Mouse (Mus musculus) olfactory bulb, adult 2 months (tissue): ENCODE results near the gene Rabgap1l. TPM values are rescaled to one million over a fixed set of nuclear protein-coding genes. Genes with fewer than 3 reads are reported as not detected.

Experiments
- H3K27ac ChIP-seq: fragments of 200-500 bp; 2 replicates; pipeline ENCODE4 v1.5.1; 2012; ENCODE audit warnings: low read depth, low read length; ENCODE audit not compliant: insufficient read depth
- H3K4me1 ChIP-seq: fragments of 200-500 bp; 2 replicates; pipeline ENCODE4 v1.6.1; 2012; ENCODE audit warnings: low read length; ENCODE audit not compliant: control insufficient read depth, insufficient read depth
- H3K4me3 ChIP-seq: fragments of 200-500 bp; 2 replicates; pipeline ENCODE4 v1.5.1; 2012; ENCODE audit warnings: mild to moderate bottlenecking, low read depth, low read length, moderate library complexity; ENCODE audit not compliant: insufficient read depth
- CTCF ChIP-seq: fragments of 200-500 bp; IDR thresholded peaks from 2 replicates; pipeline ENCODE4 v1.5.1; 2012; ENCODE audit warnings: low read depth, mild to moderate bottlenecking, low read length, moderate library complexity; ENCODE audit not compliant: insufficient read depth
- POLR2A ChIP-seq: fragments of 200-500 bp; IDR thresholded peaks from 2 replicates; pipeline ENCODE4 v1.6.1; 2012; ENCODE audit warnings: mild to moderate bottlenecking, low read depth, low read length, moderate library complexity; ENCODE audit not compliant: insufficient read depth
- WGBS: fragments of 180-500 bp; shearing (Covaris S2); methylation state at CpG from one replicate; pipeline ENCODE4 v1.1.7; 2018; 5-methylcytosine and 5-hydroxymethylcytosine counted together
- polyA plus RNA-seq: library from polyadenylated mRNA; stranded (reverse); fragments of >200 nt; gene quantifications from 2 replicates; pipeline ENCODE4 v1.2.4, GENCODE M21; 2012; ENCODE audit warnings: low replicate concordance; ENCODE audit not compliant: missing spikeins, insufficient read depth, insufficient read length

Rabgap1l gene
- polyA plus RNA-seq, result 89.2 and 130 TPM in 2 replicates

- under 1% methylated on average over 63 of the region's 67 CpGs for WGBS
- H3K4me1 ChIP-seq, result peaks cover 2% of the 10 kb centered on the region; the same call in 1 of the 2 replicates
- TF ChIP-seq CTCF, result no peak
- TF ChIP-seq POLR2A, result peak; percentile 61; the same call in 1 of the 2 replicates
- H3K4me3 ChIP-seq, result peak within 1 kb of the TSS; percentile 95
- peak within 1 kb of the TSS; percentile 21; the same call in 1 of the 2 replicates for H3K27ac ChIP-seq
Measured at GRCm38 (mm10) chr1:160792686-160793355, at the start of gene Rabgap1l. Gene Rabgap1l (minus strand): TSS chr1:160793211.

GRCm38 (mm10) chr1:160842567-160842966, 49.6 kb upstream of the Rabgap1l start:
- H3K27ac ChIP-seq, result no peak overlapping the region
- no peaks in the 10 kb centered on the region for H3K4me1 ChIP-seq
- 69% methylated on average over 10 of the region's 10 CpGs for WGBS
- H3K4me3 ChIP-seq, result no peak overlapping the region
- TF ChIP-seq CTCF, result no peak
- no peak for TF ChIP-seq POLR2A

- H3K4me1 ChIP-seq, result no peaks in the 10 kb centered on the region
- whole genome bisulfite sequencing, result 79% methylated on average over 5 of the region's 5 CpGs
- TF ChIP-seq CTCF, result no peak
- no peak for TF ChIP-seq POLR2A
- H3K4me3 ChIP-seq, result no peak overlapping the region
- H3K27ac ChIP-seq, result no peak overlapping the region
Measured at GRCm38 (mm10) chr1:160840618-160841017, 47.6 kb upstream of the Rabgap1l start.

GRCm38 (mm10) chr1:160839095-160839494, 46.1 kb upstream of the Rabgap1l start:
- TF ChIP-seq CTCF, result no peak
- TF ChIP-seq POLR2A, result no peak
- WGBS, result 95% methylated on average over 4 of the region's 4 CpGs
- no peak overlapping the region for H3K27ac ChIP-seq
- no peaks in the 10 kb centered on the region for H3K4me1 ChIP-seq
- no peak overlapping the region for H3K4me3 ChIP-seq

GRCm38 (mm10) chr1:160834446-160834845, 41.4 kb upstream of the Rabgap1l start:
- no peaks in the 10 kb centered on the region for H3K4me1 ChIP-seq
- 93% methylated on average over 1 of the region's 1 CpGs for WGBS
- TF ChIP-seq POLR2A, result no peak
- no peak for TF ChIP-seq CTCF
- H3K27ac ChIP-seq, result no peak overlapping the region
- H3K4me3 ChIP-seq, result no peak overlapping the region

- 89% methylated on average over 9 of the region's 9 CpGs for WGBS
- TF ChIP-seq CTCF (no peak), POLR2A (no peak)
- no peak overlapping the region for H3K27ac ChIP-seq
- no peak overlapping the region for H3K4me3 ChIP-seq
- no peaks in the 10 kb centered on the region for H3K4me1 ChIP-seq
Measured at GRCm38 (mm10) chr1:160832267-160833021, 39.4 kb upstream of the Rabgap1l start.

GRCm38 (mm10) chr1:160830608-160831498, 37.8 kb upstream of the Rabgap1l start:
- 94% methylated on average over 8 of the region's 8 CpGs for WGBS
- Histone ChIP-seq H3K4me1 (no peaks in the 10 kb centered on the region), H3K27ac (no peak overlapping the region), H3K4me3 (no peak overlapping the region)
- TF ChIP-seq CTCF (no peak), POLR2A (no peak)

- TF ChIP-seq CTCF, result no peak
- no peak for TF ChIP-seq POLR2A
- Histone ChIP-seq H3K4me3 (no peak overlapping the region), H3K27ac (no peak overlapping the region), H3K4me1 (no peaks in the 10 kb centered on the region)
- WGBS, result 83% methylated on average over 3 of the region's 3 CpGs
Measured at GRCm38 (mm10) chr1:160825441-160825856, 32.4 kb upstream of the Rabgap1l start.

GRCm38 (mm10) chr1:160823638-160824037, 30.6 kb upstream of the Rabgap1l start:
- TF ChIP-seq CTCF (no peak), POLR2A (no peak)
- Histone ChIP-seq H3K4me1 (no peaks in the 10 kb centered on the region), H3K4me3 (no peak overlapping the region), H3K27ac (no peak overlapping the region)
- WGBS, result 87% methylated on average over 3 of the region's 3 CpGs
